Mouse (Mus musculus) heart, adult 11 months (tissue): Measurements from ENCODE around the gene Ccdc40.
A peak's percentile ranks its signal among the peaks of the same experiment; 100 is the strongest.

Source experiments
- DNase-seq: peaks from one replicate; pipeline ENCODE4 v3.0.0; 2022

The Ccdc40 gene

DNA sequence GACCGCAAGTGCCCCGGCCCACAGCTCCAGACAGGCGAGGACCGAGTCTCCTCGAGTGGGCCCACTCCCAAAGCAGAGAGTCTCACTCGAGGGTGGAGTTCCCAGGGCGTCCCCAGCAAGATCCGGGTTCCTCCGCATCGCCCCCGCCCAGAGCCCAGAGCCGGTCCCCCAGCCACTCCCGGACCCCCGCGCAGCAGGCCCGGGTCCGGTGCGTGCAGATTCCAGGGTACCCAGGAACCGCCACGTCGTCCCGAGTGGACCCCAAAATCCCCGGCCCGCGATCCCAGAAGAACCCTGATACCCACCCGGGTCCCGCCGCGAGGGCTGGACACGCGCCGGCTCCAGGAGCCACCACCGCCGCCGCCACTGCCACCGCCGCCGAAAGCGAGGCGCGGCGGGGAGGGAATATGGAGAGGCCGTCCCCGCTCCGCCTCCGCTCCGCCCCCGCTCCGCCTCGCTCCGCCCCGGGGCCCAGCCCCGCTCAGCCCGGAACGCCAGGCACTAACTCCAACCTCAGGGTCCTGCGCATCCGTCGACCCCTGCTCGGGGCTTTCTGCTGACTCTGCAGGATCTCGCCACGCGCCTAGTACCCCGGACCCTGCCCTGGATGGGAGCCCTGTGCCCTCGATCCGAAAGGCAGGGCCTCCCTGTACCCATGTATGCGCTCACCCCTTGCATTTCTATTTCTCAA, at the start of gene Ccdc40, which contains the start of gene Tbc1d16:
Gene Ccdc40 (plus strand): TSS at position 482 of the 691 bp plus-strand sequence.
Gene Tbc1d16 (minus strand): TSS at position 409 of the 691 bp plus-strand sequence.
- DNase-seq, result peak; percentile 97

GRCm38 (mm10) chr11:119180824-119181582, 47.4 kb upstream of the Ccdc40 start:
- no peak for DNase-seq

- DNase-seq, result no peak
Measured at GRCm38 (mm10) chr11:119181861-119182395, 46.4 kb upstream of the Ccdc40 start.

DNA sequence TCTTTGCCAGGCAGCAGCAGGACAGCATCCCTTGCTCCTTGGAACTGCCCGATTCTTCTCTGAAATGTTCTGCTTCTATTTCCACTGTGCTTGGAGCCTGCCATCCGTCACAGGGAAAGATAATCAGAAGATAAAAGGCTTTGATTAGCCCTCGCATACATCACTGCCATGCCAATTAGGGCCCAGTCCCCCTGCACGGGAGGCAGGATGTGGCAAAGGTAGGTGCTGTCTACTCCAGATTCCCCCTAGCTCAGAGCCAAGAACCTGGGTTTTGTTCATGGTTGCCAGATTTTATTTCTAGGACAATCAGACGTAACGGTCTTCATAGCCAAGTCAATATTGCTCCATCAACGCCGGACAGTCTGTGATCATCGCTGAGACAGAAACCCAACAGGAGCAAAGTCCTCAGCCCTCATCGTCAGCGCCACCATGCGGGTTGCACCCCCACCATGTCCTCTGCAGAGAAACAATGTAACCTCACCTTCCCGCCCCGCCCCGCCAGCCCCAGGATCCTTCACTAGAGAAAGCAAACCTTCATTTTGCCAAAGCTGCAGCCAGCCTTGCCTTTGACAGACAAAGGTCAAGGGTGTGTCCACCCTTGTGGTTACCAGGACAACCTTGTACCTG, 44.6 kb upstream of the Ccdc40 start:
- DNase-seq, result no peak

GRCm38 (mm10) chr11:119186381-119186780, 42.0 kb upstream of the Ccdc40 start:
- no peak for DNase-seq

DNA sequence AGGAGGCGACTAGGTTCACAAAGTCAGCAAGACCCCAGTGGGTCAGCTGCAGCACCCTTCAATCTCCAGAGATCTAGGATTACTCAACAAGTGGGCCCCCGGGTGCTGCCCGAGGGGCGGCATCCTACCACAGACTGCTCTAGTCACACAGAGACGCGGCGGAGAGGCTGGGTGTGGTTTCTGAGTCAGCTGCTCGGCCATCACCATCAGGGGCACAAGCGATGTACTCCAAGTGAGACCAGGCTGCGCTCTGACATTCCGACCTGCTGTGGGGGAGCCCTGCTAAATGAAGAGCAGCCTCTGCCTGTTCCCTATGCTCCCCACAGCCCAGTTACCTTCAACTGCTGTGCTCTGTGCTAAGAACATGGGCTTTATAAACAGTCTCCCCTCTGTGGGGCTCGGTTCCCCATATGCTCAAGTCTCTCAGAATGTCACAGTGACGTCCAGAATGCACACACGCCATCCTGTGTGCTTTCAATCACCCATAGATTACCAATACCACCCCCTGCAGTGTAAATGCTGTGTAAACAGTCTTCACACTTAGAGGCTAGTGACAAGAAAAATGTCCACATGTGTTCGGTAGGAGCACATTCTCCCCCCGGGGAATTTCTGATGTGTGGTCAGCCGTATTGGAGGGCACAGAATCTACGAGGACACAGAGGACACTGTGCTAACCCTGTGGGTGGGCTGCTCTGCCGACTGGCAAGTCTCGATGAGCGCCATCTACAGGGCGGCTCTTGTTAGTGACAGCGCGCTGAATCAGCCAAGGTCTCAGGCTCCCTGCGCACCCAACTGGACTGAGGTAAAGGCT, 41.2 kb upstream of the Ccdc40 start:
- peak; percentile 93 for DNase-seq

DNA sequence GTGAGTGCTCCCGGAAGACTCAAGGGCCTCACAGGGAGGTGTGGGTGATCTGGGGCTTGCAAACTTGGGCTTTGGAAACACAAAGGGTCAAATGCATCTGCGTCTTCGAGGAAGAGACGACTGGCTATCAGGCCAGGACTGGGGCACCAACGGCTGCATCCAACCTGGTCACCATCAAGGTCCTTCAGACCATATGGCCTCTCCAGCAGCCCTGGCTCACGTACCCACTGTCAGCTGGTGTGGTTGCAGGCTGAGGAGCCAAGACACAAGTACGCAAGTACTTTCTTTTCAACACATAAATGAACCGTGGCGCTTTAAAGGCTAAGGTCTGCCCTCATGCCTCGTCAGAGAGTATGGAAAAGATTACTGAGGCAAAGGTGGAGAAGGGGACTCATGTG, 40.6 kb upstream of the Ccdc40 start:
- no peak for DNase-seq

DNA sequence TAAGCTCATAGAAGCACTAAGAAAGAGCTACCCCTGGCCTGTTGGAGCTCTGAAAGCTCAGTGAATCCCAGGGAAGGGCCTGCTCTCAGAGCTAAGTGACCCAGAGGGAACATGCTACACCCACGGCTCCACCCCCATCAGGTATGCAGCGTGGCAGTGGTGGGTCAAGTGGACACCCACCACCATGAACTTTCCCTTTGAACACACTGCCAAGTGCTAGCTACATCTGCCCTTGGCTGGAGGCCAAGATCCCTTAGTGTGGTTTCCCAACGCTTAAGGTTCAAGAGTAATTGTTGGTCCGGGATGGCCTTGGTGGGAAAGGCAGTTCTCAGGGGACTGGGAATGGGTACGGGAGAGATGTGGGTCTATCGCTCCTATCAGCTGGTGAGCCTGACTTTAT, 40.0 kb upstream of the Ccdc40 start:
- DNase-seq, result no peak

DNA sequence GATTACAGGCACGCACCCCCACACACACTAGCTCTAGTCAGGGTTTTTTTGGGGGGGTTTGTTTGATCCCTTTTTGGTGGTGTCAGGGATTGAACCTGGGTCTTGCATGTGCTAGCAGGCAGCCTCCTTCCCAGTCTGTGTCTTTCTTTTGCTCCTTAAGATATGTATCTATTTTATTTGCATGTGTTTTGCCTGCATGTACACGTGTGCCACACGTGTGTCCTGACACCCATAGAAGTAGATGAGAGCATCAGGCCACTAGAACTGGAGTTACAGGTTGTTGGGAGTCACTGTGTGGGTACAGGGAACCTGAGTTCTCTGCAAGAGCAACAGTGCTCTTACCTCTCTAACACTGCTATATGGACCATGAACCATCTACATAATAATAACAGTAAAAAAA, 39.1 kb upstream of the Ccdc40 start:
- no peak for DNase-seq

GRCm38 (mm10) chr11:119190498-119190897, 37.9 kb upstream of the Ccdc40 start:
- peak; percentile 95 for DNase-seq

GRCm38 (mm10) chr11:119191606-119192081, 36.7 kb upstream of the Ccdc40 start:
- DNase-seq, result no peak

DNA sequence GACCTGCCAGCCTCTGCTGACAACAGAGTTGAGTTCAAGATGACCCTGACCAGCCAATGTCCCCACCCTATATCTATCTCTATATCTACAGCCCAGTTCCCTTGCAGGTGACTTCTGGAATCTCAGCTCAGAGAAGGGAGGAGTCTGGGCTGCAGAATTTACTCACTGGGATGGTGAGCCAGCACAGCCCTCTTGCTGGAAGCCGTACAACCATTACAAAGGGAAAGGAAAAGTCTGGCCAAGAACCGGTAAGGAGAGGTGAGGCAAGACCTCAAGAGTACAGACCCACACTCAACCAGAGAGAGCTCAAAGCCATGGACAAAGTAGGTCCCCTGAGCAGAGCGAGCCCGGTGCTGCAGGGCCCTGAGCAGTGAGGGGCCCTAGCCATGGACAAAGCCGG, 36.2 kb upstream of the Ccdc40 start:
- no peak for DNase-seq

DNA sequence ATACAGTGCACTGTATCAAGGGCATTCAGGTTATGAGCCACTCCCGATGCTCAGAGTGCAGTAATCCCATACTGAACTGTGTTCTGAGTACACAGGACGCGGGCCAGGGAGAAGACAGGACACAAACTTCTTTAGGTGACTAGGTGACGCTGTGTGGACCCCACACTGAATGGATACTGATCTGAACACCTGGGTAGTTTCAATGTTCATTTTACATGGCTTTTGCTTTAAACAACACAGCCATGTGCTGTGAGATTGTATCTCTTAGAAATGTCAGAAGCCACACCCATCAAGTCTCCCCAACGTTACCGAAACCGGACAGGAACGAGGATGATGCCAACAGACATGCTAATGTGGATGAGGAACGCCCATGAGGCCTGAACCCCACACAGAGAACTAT, 35.8 kb upstream of the Ccdc40 start:
- DNase-seq, result no peak

GRCm38 (mm10) chr11:119197618-119198563, 30.5 kb upstream of the Ccdc40 start:
- DNase-seq, result peak; percentile 95

DNA sequence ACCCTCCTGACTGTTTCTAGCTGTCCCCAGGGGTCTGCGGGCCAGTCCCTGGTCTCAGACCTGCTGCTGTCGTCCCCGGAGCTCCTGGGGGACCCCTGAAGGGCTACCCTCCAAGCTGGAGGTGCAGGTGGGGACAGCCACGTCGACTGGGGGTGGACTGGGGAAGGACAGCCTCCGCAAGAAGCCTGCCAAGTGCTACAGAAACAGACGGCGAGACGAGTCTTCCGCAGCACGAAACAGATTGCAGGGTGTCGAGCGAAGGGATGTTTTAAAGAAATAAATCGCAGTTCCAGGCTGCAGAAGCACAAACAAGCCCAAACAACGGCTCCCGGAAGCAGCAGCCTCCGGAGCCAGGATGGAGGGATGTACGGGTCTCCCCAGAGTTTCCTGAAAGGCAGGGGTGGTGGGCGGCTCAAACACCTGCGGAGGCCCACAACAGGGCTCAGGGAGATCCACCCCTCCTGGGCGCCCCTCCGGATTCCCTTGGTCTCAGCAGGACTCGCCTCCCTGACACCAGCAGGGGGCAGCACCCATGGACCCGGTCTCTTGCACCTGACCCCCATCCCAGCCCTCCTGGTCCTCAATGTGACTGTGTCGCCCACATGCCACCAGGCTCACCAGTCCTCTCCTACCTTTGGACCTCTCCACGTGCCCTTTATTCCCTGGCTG, 29.7 kb upstream of the Ccdc40 start:
- DNase-seq, result no peak

DNA sequence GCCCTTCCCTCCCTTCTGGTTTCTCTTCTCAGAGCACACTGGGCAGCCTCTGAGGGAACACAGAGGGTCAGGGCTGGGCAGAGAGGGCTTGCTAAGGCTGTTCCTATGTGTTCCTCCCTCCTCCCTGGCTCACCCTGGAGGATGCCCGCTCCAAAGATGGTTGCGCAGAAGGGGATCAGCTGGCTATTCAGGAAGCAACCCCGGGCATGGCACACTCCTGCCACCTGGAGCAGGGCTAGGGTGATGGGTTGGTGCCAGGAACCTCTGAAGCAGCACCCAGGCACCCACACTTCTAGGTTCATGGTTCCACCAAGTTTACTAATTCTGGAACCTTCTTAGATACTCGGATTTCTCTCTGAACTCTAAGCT, 29.2 kb upstream of the Ccdc40 start:
- DNase-seq, result no peak

- DNase-seq, result no peak
Measured at GRCm38 (mm10) chr11:119203423-119203822, 24.9 kb upstream of the Ccdc40 start.

DNA sequence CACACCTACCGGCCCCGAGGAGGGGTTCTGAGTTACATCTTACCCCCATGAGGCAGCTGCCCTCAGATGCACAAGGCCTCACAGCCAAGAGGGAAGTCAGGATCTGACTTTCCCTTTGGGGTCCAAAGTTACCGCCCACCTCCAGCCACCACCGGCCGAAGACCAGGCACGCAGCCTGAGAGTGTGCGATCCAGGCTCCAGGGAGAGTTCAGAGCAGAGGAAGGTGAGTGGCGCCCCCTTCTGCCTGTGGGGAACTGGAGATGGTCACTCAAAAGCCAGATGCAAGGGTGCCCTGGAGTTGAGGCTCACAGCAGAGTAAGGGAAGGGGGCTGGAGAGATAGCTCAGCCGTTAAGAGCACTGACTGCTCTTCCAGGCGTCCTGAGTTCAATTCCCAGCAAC, 22.6 kb upstream of the Ccdc40 start:
- no peak for DNase-seq

GRCm38 (mm10) chr11:119206562-119206961, 21.8 kb upstream of the Ccdc40 start:
- DNase-seq, result peak; percentile 91

DNA sequence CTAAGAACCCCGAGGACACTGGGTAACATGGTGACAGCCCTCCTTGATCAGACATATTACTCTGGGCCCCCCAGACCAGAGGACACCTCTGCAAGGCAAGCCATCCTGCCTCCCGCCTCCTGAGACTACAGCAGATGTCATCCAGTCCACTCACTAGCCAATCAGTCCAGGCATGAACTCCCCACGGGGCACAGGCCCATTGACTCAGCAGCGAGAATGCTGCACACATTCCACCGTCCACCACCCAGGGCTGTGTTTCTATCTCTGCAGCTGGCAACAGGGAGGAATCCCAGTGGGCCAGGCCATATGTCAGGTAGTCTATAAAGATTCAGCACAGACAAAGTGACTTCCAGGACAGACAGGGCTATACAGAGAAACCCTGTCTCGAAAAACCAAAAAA, 20.4 kb upstream of the Ccdc40 start:
- DNase-seq, result no peak

- peak; percentile 93 for DNase-seq
Measured at GRCm38 (mm10) chr11:119208870-119209370, 19.5 kb upstream of the Ccdc40 start.
